Mouse (Mus musculus) olfactory bulb, adult 2 months (tissue): ENCODE measurements around the gene Ern1.

ENCODE experiments used
- CTCF ChIP-seq: fragments of 200-500 bp; IDR thresholded peaks from 2 replicates; pipeline ENCODE4 v1.5.1; 2012; ENCODE audit warnings: low read depth, mild to moderate bottlenecking, low read length, moderate library complexity; ENCODE audit not compliant: insufficient read depth
- POLR2A ChIP-seq: fragments of 200-500 bp; IDR thresholded peaks from 2 replicates; pipeline ENCODE4 v1.6.1; 2012; ENCODE audit warnings: mild to moderate bottlenecking, low read depth, low read length, moderate library complexity; ENCODE audit not compliant: insufficient read depth

- no peak for TF ChIP-seq CTCF
- no peak for TF ChIP-seq POLR2A
Measured at GRCm38 (mm10) chr11:106492984-106493669, 5.5 kb upstream of the Ern1 start.
